Mouse (Mus musculus): ENCODE results near the gene Rufy3.

GRCm38 (mm10) chr5:88562863-88563780 is 1.7 kb upstream of the Rufy3 start:
- peak; percentile 20; the same call in 1 of the 2 replicates for TF ChIP-seq CTCF (conservative IDR thresholded peaks at IDR 0.05; ENCODE audit: low read length)
- no peak for TF ChIP-seq POU5F1 (IDR thresholded peaks at IDR 0.05; ENCODE audit: borderline replicate concordance, low read length)
